Mouse (Mus musculus) embryonic fibroblast, embryonic 13.5 days (primary cell): ENCODE results near the gene E330021D16Rik. TPM values are rescaled to one million over a fixed set of nuclear protein-coding genes. Genes with fewer than 3 reads are reported as not detected.
"Not testable (repeated sequence)": the region's sequence is repeated elsewhere in the genome, so short reads cannot be mapped to it uniquely, and the experiment has no call there.

Experiments used
- H3K27ac ChIP-seq: 2 replicates; pipeline ENCODE4 v1.5.1; 2012; ENCODE audit warnings: low read length, control low read depth, inconsistent platforms; ENCODE audit not compliant: insufficient read depth
- H3K4me1 ChIP-seq: 2 replicates; pipeline ENCODE4 v1.6.1; 2011; ENCODE audit warnings: low read length; ENCODE audit not compliant: control insufficient read depth, insufficient read depth
- H3K4me3 ChIP-seq: 2 replicates; pipeline ENCODE4 v1.5.1; 2011; ENCODE audit warnings: mild to moderate bottlenecking, control low read depth, low read length; ENCODE audit not compliant: insufficient read depth
- CTCF ChIP-seq: IDR thresholded peaks from 2 replicates; pipeline ENCODE4 v1.5.1; 2011; ENCODE audit warnings: mild to moderate bottlenecking, control low read depth, low read length, moderate library complexity, borderline replicate concordance; ENCODE audit not compliant: insufficient read depth
- POLR2A ChIP-seq: IDR thresholded peaks from 2 replicates; pipeline ENCODE4 v1.6.1; 2011; ENCODE audit warnings: low read depth, mild to moderate bottlenecking, control low read depth, low read length, moderate library complexity
- polyA plus RNA-seq: library from polyadenylated mRNA; stranded (reverse); fragments of >200 nt; gene quantifications from 2 replicates; pipeline ENCODE4 v1.2.4, GENCODE M21; 2011; ENCODE audit warnings: low read depth; ENCODE audit not compliant: missing spikeins, insufficient read length

The E330021D16Rik gene
- polyA plus RNA-seq, 1 experiment = 0.49 TPM

DNA sequence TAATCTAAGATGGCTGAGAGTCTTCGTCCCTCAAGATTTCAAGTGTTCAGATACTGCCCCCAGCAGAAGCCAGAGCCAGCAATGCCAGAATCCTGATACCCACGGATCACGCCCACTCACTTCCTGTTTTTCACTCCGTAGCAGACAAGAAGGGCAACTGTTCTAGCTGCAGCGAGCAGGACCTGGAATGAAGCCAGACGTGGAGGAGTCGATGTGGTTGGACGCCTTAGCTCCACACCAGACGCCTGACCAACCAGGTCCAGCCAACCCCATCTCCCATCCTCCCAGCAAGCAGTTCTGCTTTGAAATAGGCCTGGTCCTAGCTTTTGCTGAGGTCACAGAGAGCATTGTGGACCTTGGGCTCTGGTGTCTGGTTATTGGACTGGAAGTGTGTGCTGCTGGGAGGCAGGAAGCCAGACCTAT lies 33.9 kb upstream of the E330021D16Rik start:
- TF ChIP-seq CTCF (no peak), POLR2A (no peak)
- no peak overlapping the region for H3K4me3 ChIP-seq
- H3K27ac ChIP-seq = no peak overlapping the region
- no peaks in the 10 kb centered on the region for H3K4me1 ChIP-seq

DNA sequence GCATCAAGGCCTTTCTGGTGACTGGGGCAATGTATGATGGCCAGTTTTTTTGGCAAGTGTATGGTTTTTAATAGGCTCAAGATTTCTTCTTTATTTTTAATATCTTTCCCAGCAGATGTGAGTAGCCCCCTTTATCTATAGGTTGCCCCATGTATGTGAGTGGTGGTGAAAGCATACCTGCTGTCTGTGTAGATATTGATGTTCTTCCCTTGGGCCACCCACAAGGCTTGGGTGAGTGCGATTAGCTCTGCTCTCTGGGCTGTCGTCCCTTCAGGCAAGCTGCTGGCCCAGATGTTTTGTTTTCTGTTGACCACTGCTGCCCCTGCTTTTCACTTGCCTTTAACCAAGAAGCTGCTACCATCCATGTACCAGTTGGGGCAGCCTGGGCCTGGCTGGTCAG lies 23.8 kb upstream of the E330021D16Rik start:
- not testable (repeated sequence) for H3K27ac ChIP-seq, H3K4me1 ChIP-seq, H3K4me3 ChIP-seq

DNA sequence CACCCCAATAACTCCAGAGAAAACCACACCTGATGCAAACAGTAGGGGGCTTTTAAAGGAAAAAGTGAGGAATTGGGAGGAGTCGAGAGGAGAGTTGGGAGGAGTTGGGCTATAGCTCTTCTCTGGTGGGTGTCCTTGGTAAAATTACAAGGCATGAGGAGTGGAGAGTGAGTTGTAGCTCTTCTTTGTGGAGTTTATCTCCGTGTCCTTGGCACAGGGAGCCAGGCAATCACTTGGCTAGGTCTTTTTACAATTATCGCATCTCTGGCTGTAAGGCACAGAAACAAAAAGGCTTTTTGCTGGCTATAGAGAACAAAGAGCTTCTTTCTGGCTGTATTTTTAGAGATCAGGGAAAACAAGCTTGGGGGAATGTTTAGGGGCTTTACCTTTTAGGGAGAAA lies 20.8 kb upstream of the E330021D16Rik start:
- H3K4me3 ChIP-seq, H3K27ac ChIP-seq, H3K4me1 ChIP-seq: not testable (repeated sequence)

DNA sequence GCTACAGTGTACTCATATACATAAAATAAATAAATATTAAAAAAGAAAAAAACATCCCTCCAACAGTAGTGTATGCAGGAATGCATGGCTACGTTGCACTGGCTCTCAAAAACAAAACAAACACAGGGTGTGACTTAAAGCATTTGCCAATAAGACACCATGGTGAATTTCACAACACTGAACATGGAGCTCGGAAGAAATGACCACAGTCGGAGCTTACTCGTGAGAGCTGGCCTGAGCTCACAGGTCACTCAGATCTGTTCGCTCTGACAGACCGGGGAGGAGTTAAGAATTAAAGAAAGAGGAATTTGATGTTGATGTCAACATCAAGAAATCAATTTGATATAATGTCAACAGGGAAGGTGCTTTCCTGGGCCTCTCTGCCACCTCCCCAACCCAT lies 18.2 kb upstream of the E330021D16Rik start:
- Histone ChIP-seq H3K4me3 (no peak overlapping the region), H3K4me1 (no peaks in the 10 kb centered on the region), H3K27ac (no peak overlapping the region)
- no peak for TF ChIP-seq POLR2A
- no peak for TF ChIP-seq CTCF

DNA sequence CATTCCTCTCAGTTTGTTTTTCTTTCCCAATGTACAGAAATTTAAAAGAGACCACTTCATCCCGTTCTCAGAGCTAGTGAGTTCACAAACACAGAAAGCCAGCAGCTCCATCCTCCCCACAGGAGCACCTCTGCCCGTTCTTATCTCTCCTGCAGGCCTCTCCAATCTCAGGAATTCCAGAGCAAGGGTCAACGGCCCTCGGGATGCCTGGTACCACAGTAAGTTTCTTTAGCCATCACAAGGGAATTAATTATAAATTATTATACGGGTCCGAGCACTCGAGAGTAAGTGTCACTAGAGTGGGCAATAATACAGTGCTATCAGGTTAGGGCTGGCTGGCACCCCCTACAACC lies 16.5 kb upstream of the E330021D16Rik start:
- H3K4me3 ChIP-seq = no peak overlapping the region
- no peaks in the 10 kb centered on the region for H3K4me1 ChIP-seq
- no peak overlapping the region for H3K27ac ChIP-seq
- TF ChIP-seq POLR2A (no peak), CTCF (no peak)

DNA sequence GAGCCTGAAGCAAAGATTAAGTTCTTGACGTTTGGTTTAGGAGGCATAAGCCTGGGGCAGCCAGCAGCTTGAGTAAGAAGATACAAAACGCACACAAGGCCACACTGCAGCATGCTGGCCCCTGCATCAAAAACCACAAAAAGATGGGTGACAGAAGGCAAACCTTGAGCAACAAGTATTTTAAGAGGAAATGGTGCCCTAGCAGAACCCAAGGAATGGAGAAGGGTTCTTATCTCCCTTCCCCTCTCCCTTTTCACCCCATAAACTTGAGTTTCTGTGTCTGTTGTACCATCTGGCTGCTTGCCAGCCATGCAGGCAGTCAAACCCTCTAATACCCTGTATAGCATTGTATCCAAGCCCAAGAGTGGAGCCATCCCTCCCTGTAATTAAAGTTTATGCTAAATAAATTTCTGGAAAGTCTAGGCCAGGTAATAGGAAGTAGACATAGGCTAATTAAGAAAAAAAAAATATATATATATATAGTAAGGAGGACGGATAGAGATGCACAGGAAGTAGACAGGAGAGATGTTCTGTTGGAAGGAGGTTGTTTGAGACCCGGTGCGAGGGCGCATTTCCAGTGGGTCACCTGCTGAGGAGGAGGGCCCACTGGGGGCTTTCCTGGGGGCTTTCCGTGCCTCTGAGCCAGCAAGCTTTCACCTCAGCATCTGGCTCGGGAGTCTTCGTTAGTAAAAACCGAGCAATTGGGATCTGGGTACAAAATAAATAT lies 16.0 kb upstream of the E330021D16Rik start:
- no peak for TF ChIP-seq CTCF
- TF ChIP-seq POLR2A = no peak
- Histone ChIP-seq H3K27ac (no peak overlapping the region), H3K4me1 (no peaks in the 10 kb centered on the region), H3K4me3 (no peak overlapping the region)

DNA sequence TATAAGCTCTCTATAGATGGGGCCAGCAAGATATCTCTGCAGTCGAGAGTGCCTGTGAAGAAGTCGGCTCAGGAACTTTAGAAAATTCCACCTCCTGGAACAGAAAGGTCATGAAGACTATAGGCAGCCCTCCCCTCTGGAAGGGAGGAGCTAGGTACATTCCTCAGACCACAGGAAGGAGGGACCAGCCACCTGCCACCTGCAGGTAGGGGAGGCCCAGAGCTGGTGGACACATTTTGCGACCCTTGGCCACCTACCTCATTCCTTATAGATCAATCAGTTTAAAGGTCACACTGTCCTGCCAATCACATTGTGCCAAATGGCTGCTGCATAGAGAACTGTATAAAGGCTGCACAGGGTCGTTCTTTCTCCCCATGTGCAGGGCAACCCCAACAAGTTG lies 14.1 kb upstream of the E330021D16Rik start:
- TF ChIP-seq POLR2A = no peak
- TF ChIP-seq CTCF = no peak
- Histone ChIP-seq H3K4me1 (no peaks in the 10 kb centered on the region), H3K4me3 (no peak overlapping the region), H3K27ac (no peak overlapping the region)

DNA sequence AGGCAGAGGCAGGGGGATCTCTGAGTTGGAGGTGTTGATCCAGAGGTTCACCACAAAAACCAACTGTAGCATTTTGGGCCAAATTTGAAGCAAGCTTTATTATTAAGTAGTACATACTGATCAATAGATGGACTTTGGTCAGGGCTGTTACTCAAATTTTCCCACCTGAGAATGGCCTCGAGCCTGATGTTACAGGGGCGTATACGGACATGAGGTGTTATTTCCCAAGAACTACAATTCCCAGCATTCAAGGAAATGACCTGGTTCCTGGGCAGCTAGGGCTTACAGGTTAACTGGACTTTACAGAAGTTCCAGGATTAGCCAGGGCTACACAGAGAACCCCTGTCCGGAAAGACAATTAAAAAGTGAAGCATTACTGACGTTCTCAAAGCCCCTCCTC lies 13.0 kb upstream of the E330021D16Rik start:
- Histone ChIP-seq H3K4me3 (no peak overlapping the region), H3K4me1 (no peaks in the 10 kb centered on the region), H3K27ac (no peak overlapping the region)
- TF ChIP-seq CTCF (no peak), POLR2A (no peak)

DNA sequence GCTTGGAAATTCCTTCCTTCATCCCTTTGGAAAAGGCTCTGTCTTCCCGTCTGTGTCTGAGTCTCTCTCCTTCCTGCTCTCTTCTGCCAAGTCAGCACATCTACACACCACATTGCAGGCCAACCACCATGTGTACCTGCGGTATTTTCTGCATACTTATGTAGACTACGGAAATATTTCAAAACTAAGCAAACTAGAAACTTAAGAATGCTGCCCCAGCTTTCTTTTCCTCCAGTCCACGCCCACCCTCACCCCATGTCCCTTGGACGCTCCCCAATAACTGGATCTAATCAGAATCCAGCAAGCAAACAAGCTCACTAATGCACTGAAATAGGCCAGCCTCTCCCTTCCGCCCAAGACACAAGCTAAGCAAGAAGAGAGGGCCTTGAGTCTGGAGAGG lies 11.9 kb upstream of the E330021D16Rik start:
- no peak overlapping the region for H3K4me3 ChIP-seq
- no peak overlapping the region for H3K27ac ChIP-seq

DNA sequence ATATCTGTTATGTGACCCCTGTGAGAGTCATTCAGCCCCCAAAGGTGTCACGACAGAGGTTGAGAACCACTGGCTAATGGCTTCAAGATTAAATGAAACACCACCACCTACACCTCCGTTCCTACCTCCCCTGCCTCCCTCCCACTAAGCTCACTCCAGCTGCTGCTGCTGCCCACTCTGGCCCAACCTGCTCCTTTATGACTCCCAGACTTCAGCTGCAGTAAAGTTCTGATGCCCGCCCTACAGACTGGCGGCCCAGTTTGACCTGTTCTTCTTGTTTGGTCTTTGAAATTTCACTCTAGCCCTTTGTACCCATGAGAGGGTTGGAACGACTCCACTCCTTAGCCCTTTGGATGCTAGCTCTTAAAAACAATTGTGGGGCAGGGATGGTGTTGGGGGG lies 10.6 kb upstream of the E330021D16Rik start:
- TF ChIP-seq POLR2A = no peak
- TF ChIP-seq CTCF = no peak
- Histone ChIP-seq H3K4me3 (no peak overlapping the region), H3K27ac (no peak overlapping the region), H3K4me1 (no peaks in the 10 kb centered on the region)

More for the DNA sequence above, 11.9 kb upstream of the E330021D16Rik start:
- H3K4me1 ChIP-seq = no peaks in the 10 kb centered on the region
- TF ChIP-seq POLR2A (no peak), CTCF (no peak)

DNA sequence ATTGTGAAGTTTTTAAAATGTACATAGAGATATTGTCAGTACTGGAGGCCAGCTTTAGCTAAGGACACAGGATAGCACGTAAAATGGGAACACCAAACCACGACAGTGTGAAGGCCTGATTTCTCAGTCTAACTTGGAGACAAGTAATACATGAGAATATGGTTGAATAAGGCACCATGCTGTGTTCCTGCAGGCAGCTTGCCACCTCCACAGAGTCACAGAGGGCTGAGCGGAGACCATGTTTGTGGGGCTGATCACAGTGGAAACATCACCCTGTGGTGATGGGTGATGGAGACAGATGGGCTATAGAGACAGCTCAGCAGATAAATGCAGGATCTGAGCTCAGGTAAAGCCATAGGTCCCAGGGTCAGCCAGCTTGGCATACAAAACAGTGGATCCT lies 8.8 kb upstream of the E330021D16Rik start:
- H3K4me3 ChIP-seq = no peak overlapping the region
- no peaks in the 10 kb centered on the region for H3K4me1 ChIP-seq
- TF ChIP-seq CTCF (no peak), POLR2A (no peak)
- no peak overlapping the region for H3K27ac ChIP-seq
